Mouse (Mus musculus) embryonic fibroblast, embryonic 13.5 days (primary cell): Measurements from ENCODE around the gene Gm17359. TPM values are rescaled to one million over a fixed set of nuclear protein-coding genes. Genes with fewer than 3 reads are reported as not detected.

Experiments used
- H3K27ac ChIP-seq: 2 replicates; pipeline ENCODE4 v1.5.1; 2012; ENCODE audit warnings: low read length, control low read depth, inconsistent platforms; ENCODE audit not compliant: insufficient read depth
- H3K4me1 ChIP-seq: 2 replicates; pipeline ENCODE4 v1.6.1; 2011; ENCODE audit warnings: low read length; ENCODE audit not compliant: control insufficient read depth, insufficient read depth
- H3K4me3 ChIP-seq: 2 replicates; pipeline ENCODE4 v1.5.1; 2011; ENCODE audit warnings: mild to moderate bottlenecking, control low read depth, low read length; ENCODE audit not compliant: insufficient read depth
- CTCF ChIP-seq: IDR thresholded peaks from 2 replicates; pipeline ENCODE4 v1.5.1; 2011; ENCODE audit warnings: mild to moderate bottlenecking, control low read depth, low read length, moderate library complexity, borderline replicate concordance; ENCODE audit not compliant: insufficient read depth
- POLR2A ChIP-seq: IDR thresholded peaks from 2 replicates; pipeline ENCODE4 v1.6.1; 2011; ENCODE audit warnings: low read depth, mild to moderate bottlenecking, control low read depth, low read length, moderate library complexity
- polyA plus RNA-seq: library from polyadenylated mRNA; stranded (reverse); fragments of >200 nt; gene quantifications from 2 replicates; pipeline ENCODE4 v1.2.4, GENCODE M21; 2011; ENCODE audit warnings: low read depth; ENCODE audit not compliant: missing spikeins, insufficient read length

Gene Gm17359
- polyA plus RNA-seq, 1 experiment, result not detected

DNA sequence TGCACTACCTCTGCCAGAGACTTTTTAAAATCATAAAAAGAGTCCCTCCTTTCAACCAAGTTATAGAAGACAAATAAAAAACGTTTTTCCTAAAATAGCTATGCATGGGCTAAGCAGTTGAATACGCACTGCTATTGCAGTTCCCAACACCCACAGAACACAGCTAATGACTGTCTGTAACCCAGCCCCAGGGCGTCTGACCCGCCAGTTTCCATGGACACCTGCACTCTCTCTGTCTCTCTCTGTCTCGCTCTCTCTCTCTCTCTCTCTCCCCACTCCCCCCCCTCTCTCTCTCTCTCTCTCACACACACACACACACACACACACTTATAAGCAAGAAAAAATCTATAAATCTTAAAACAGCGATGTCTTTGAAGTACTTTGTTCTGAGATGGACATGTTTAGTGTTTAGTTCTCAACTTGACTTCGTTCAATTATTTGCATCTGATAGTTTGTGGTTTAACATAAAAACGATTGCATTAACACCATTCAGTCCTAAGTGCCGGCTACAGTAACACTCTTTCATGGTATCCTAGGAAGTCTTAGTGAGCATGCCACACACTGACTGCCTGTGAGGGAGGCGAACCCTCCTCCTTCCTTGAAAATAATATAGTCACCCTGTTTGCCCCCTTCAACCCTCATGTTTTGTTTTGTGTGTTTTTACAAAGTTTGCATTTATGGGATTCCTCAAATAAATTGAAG is 73.6 kb downstream of the Gm17359 start:
- Histone ChIP-seq H3K4me1 (peaks cover 7% of the 10 kb centered on the region), H3K27ac (no peak overlapping the region), H3K4me3 (no peak overlapping the region)
- TF ChIP-seq POLR2A, result no peak
- no peak for TF ChIP-seq CTCF

DNA sequence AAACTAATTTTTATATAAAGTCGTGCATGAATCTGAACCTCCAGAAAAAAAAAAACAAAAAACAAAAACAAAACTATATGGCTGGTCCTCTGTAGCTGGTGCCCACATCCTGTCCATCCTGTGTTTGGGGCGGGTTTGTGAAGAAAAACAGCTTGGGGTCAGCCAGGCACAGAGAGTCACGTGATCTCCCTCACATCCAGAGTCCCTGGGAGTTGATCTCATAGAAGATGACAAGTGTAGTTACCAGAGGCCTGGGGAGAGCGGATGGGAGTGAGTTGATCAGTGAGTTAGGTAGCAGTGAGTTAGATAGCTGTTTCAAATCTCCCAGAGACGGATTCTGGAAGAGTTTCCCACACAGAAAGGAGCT is 74.2 kb downstream of the Gm17359 start:
- no peak overlapping the region for H3K27ac ChIP-seq
- H3K4me3 ChIP-seq, result no peak overlapping the region
- TF ChIP-seq CTCF (no peak), POLR2A (no peak)
- H3K4me1 ChIP-seq, result peaks cover 7% of the 10 kb centered on the region

DNA sequence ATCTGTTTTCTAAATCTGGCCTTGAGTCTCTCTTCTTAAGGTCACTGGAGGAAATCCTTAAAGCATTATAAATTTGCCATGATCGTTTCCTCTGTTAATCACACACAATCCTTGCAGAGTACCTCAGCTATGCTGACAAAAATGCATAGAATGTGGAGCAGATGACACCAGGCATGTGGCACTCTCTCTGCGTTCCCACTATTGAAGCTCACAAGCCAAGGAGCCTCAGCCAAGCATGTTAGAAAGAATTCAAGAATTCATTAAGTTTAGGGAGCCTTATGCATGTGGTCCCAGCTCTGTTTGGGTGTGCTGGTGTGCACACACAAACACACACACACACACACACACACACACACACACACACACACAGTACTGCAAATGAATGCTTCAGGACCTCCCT is 75.2 kb downstream of the Gm17359 start:
- Histone ChIP-seq H3K27ac (no peak overlapping the region), H3K4me3 (no peak overlapping the region)
- TF ChIP-seq CTCF (no peak), POLR2A (no peak)

DNA sequence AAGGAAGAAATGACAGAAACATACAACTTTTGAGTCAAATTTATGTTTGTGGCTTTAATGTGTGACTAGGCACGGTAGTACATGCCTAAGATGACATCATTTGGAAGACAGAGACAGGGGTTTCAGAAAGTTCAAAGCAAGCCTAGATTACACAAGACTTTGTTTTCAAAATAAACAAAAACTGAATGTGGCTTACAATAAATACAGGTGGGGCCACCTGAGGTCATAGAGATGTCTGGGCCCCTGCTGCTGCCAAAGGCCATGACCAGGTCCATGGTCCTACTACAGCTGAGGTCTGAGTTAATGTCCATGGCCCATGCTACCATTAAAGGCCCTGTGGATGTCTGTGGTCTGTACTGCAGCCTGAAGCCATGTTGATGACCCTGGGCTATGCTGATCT is 77.0 kb downstream of the Gm17359 start:
- no peak for TF ChIP-seq CTCF
- TF ChIP-seq POLR2A, result no peak
- Histone ChIP-seq H3K4me1 (peaks cover 7% of the 10 kb centered on the region), H3K27ac (no peak overlapping the region), H3K4me3 (no peak overlapping the region)

More for the DNA sequence above, 75.2 kb downstream of the Gm17359 start:
- peaks cover 7% of the 10 kb centered on the region for H3K4me1 ChIP-seq

DNA sequence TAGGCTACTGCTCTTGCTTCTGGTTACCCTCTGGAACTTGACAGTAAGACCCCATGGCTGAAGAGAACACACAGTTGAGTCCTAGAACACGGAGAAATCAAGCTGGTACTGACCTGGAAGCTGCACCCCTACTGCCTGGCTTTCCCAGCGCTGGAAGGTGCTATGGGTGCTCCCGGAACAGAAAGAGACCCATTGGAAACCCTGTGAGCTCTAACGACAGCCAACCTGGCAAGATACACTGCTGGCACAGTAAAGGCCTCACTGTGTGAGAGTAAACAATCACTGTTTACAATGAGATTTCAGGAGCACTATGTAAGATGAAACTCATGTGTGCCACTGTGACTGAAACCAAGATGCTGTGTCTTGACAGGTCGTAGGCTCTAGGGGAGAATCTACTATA is 78.6 kb downstream of the Gm17359 start:
- H3K4me3 ChIP-seq, result no peak overlapping the region

GRCm38 (mm10) chr3:79415929-79416328 is 79.5 kb downstream of the Gm17359 start:
- Histone ChIP-seq H3K27ac (no peak overlapping the region), H3K4me1 (peaks cover 5% of the 10 kb centered on the region), H3K4me3 (no peak overlapping the region)
- TF ChIP-seq CTCF (no peak), POLR2A (no peak)

More for the DNA sequence above, 78.6 kb downstream of the Gm17359 start:
- Histone ChIP-seq H3K27ac (no peak overlapping the region), H3K4me1 (peaks cover 7% of the 10 kb centered on the region)
- TF ChIP-seq POLR2A (no peak), CTCF (no peak)

DNA sequence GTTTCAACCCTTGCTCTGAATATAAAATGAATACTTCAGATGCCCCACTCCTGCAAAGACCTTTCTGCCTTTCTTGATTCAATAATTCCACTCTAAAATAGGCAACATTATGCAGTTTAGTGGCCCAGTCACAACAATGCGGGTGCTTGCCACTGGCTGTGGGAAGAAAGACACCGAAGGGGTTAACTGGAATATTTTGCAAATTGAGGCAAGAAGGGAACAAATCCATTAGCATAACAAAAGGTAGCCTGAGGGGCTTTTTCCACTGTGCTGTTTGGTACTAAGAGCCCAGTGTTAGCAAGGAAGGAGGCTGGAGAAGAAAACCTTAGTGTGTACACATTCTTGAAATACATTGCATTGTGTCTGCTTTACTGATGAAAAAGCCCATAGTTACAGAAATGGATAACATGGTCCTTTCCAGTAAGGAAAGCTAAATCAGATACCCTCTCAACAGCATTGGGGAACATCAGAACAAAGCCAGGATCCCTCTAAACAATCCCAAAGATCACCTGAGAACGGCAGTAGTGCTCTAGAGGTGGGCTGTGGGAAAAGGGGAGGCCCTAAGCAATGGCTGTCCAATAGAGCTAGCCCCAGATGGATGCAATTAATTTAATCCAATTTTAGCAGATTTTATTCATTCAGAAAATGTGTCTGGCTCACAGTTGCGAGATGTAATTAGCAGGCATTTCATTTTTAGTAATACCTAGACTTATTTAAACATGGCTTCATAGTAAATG is 80.7 kb downstream of the Gm17359 start:
- Histone ChIP-seq H3K4me3 (no peak overlapping the region), H3K4me1 (peaks cover 2% of the 10 kb centered on the region; the same call in 1 of the 2 replicates), H3K27ac (no peak overlapping the region)
- no peak for TF ChIP-seq POLR2A

GRCm38 (mm10) chr3:79418921-79419320 is 82.5 kb downstream of the Gm17359 start:
- TF ChIP-seq POLR2A (no peak), CTCF (no peak)
- H3K4me3 ChIP-seq, result no peak overlapping the region

DNA sequence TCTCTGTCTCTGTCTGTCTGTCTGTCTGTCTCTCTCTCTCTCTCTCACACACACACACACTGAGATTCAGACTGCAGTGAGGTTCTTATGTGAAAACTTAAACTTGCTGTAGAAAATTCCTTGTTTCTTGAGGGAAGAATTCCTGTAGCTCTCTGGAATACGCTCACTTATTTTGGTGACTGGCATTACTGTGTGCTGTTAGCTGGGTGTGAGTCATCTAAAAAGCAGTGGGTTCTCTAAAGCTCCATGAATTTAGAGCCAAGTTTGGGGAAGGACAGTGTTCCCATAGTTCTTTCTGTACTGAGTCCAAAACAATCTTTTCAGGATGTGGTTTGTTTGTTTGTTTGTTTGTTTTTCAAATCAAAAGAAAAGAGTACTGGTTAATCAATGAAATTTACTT is 89.0 kb downstream of the Gm17359 start:
- peaks cover 7% of the 10 kb centered on the region; the same call in 1 of the 2 replicates for H3K4me1 ChIP-seq
- no peak overlapping the region for H3K4me3 ChIP-seq
- H3K27ac ChIP-seq, result peak overlapping the region; percentile 85
- TF ChIP-seq CTCF (no peak), POLR2A (no peak)

More at GRCm38 (mm10) chr3:79418921-79419320, 82.5 kb downstream of the Gm17359 start:
- Histone ChIP-seq H3K4me1 (no peaks in the 10 kb centered on the region), H3K27ac (no peak overlapping the region)

- TF ChIP-seq POLR2A (no peak), CTCF (no peak; the same call in 1 of the 2 replicates)
- no peak overlapping the region for H3K4me3 ChIP-seq
- no peak overlapping the region for H3K27ac ChIP-seq
- no peaks in the 10 kb centered on the region for H3K4me1 ChIP-seq
Observed at GRCm38 (mm10) chr3:79433593-79433992, 97.1 kb downstream of the Gm17359 start.
